Mouse (Mus musculus): ENCODE measurements around the gene Rara. TPM values are rescaled to one million over a fixed set of nuclear protein-coding genes. Genes with fewer than 3 reads are reported as not detected.
"Not testable (repeated sequence)": the region's sequence is repeated elsewhere in the genome, so short reads cannot be mapped to it uniquely, and the experiment has no call there.

Rara gene
- polyA plus RNA-seq, 1 experiment from 2014 or later = 51.1 TPM

DNA sequence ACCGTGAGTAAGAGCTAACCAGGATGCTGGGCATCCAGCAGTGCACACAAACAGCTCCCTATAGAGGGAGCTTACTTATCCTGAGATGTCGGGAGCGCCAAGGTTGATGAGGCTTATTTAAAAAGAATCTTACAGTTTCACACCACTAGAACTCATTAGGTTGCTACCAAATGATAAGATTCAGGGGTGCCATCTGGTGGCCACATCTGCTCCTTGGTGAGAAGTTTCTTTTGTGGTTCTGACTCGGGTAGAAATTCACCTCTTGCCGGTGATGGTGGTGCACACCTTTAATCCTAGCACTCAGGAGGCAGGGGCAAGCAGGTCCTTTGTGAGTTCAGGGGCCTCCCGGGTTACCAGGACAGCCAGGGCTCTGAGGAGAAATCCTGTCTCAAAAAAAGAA, 18.0 kb upstream of the Rara start:
- Histone ChIP-seq H3K27me3 (replicated peaks) (no peaks in the 10 kb centered on the region), H3K9me3 (no peaks in the 10 kb centered on the region), H3K36me3 (peaks cover 21% of the 10 kb centered on the region), H3K9ac (no peak overlapping the region), H3K4me2 (replicated peaks) (peak overlapping the region; percentile 94; the same call in 1 of the 2 replicates), H3K4me1 (peaks cover 17% of the 10 kb centered on the region), H3K27ac (no peak overlapping the region), H3K4me3 (no peak overlapping the region)
- 70% methylated on average over 6 of the region's 6 CpGs for WGBS
- ATAC-seq (ENCODE audit: low FRiP score, low read depth) = no peak

GRCm38 (mm10) chr11:98910415-98910814, 17.2 kb upstream of the Rara start:
- 95% methylated on average over 11 of the region's 11 CpGs for WGBS
- Histone ChIP-seq H3K27ac (no peak overlapping the region), H3K4me1 (peaks cover 17% of the 10 kb centered on the region), H3K4me3 (no peak overlapping the region), H3K9ac (no peak overlapping the region), H3K27me3 (replicated peaks) (no peaks in the 10 kb centered on the region), H3K36me3 (peaks cover 25% of the 10 kb centered on the region), H3K4me2 (replicated peaks) (no peak overlapping the region), H3K9me3 (no peaks in the 10 kb centered on the region)
- ATAC-seq (ENCODE audit: low FRiP score, low read depth) = no peak

- no peak for ATAC-seq (ENCODE audit: low FRiP score, low read depth)
- WGBS = 91% methylated on average over 5 of the region's 5 CpGs
- Histone ChIP-seq H3K9me3 (no peaks in the 10 kb centered on the region), H3K4me3 (no peak overlapping the region), H3K27ac (no peak overlapping the region), H3K4me1 (peaks cover 17% of the 10 kb centered on the region), H3K9ac (no peak overlapping the region), H3K27me3 (replicated peaks) (no peaks in the 10 kb centered on the region), H3K4me2 (replicated peaks) (no peak overlapping the region), H3K36me3 (peaks cover 28% of the 10 kb centered on the region)
Observed at GRCm38 (mm10) chr11:98911498-98911897, 16.1 kb upstream of the Rara start.

- WGBS = 79% methylated on average over 11 of the region's 11 CpGs
- Histone ChIP-seq H3K9me3 (no peaks in the 10 kb centered on the region), H3K4me2 (replicated peaks) (no peak overlapping the region), H3K4me1 (0 out of 2 replicates have a peak, but pooled peaks cover 4% of the 10 kb centered on the region), H3K36me3 (peaks cover 40% of the 10 kb centered on the region), H3K27me3 (replicated peaks) (no peaks in the 10 kb centered on the region), H3K9ac (no peak overlapping the region), H3K4me3 (no peak overlapping the region), H3K27ac (no peak overlapping the region)
- ATAC-seq (ENCODE audit: low FRiP score, low read depth) = no peak
Observed at GRCm38 (mm10) chr11:98914196-98914595, 13.4 kb upstream of the Rara start.

GRCm38 (mm10) chr11:98916376-98916775, 11.2 kb upstream of the Rara start:
- 94% methylated on average over 3 of the region's 3 CpGs for WGBS
- H3K9me3 ChIP-seq; H3K27me3 ChIP-seq (replicated peaks); H3K4me2 ChIP-seq (replicated peaks); H3K4me3 ChIP-seq; H3K9ac ChIP-seq; H3K27ac ChIP-seq; H3K4me1 ChIP-seq; ATAC-seq (ENCODE audit: low FRiP score, low read depth): not testable (repeated sequence)
- peaks cover 32% of the 10 kb centered on the region for H3K36me3 ChIP-seq

DNA sequence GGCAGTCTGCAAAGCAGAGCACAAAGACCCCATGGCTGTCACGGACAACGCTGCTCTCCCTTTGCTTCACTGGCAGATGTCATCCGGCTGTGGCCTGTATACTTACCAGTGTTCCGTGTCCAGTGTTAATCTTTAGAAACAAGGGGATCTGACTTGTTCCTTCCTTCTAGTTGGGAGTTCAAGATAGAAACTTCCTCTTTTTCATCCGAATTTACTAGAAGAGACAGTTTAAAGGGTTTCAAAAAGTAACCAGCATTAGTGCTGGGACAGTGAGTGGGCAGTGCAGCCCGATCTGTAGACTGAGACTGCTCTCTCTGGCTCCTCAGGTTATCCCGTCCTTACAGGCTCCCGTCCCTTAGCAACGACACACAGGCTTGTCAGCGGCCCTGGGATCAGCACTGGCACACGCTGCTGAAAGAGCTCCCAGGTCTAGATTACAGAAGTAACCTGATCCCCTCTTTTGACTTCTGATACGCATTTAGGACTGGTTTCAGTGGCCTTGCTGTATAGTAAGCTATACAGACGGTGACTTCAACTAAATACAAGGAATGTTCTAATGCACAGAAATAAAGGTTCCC, 10.1 kb upstream of the Rara start:
- H3K4me1 ChIP-seq = peaks cover 7% of the 10 kb centered on the region
- no peak overlapping the region for H3K27ac ChIP-seq
- WGBS = 75% methylated on average over 13 of the region's 13 CpGs
- peaks cover 25% of the 10 kb centered on the region for H3K36me3 ChIP-seq
- H3K4me2 ChIP-seq (replicated peaks) = no peak overlapping the region
- no peak overlapping the region for H3K4me3 ChIP-seq
- H3K9ac ChIP-seq = no peak overlapping the region
- no peaks in the 10 kb centered on the region for H3K27me3 ChIP-seq (replicated peaks)
- H3K9me3 ChIP-seq = no peaks in the 10 kb centered on the region
- ATAC-seq (ENCODE audit: low FRiP score, low read depth) = no peak

DNA sequence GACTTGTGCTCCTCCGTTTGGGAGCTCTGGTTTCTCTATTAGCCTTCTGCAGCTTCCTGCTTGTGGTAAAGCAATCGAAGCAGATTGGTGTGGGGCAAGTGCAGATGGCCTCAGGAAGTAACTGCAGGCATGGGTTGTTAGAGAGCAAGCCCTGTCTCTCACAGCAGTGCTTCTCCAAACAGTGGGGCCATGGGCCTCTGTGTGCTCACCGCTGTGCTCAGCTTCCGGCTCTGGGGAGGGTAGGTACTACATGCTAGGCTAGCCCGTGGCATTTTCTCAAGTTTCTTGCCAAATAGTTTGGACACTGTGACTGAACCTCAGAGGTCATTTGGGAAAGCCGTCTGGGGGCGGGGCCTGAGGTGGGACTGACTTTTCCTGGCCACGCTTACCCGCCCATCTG, 9.4 kb upstream of the Rara start:
- H3K4me3 ChIP-seq = no peak overlapping the region
- peaks cover 25% of the 10 kb centered on the region for H3K36me3 ChIP-seq
- H3K9me3 ChIP-seq = no peaks in the 10 kb centered on the region
- peaks cover 14% of the 10 kb centered on the region for H3K4me1 ChIP-seq
- no peak overlapping the region for H3K27ac ChIP-seq
- no peak for ATAC-seq (ENCODE audit: low FRiP score, low read depth)
- whole genome bisulfite sequencing = 75% methylated on average over 9 of the region's 9 CpGs
- H3K9ac ChIP-seq = no peak overlapping the region
- H3K27me3 ChIP-seq (replicated peaks) = no peaks in the 10 kb centered on the region
- no peak overlapping the region for H3K4me2 ChIP-seq (replicated peaks)

DNA sequence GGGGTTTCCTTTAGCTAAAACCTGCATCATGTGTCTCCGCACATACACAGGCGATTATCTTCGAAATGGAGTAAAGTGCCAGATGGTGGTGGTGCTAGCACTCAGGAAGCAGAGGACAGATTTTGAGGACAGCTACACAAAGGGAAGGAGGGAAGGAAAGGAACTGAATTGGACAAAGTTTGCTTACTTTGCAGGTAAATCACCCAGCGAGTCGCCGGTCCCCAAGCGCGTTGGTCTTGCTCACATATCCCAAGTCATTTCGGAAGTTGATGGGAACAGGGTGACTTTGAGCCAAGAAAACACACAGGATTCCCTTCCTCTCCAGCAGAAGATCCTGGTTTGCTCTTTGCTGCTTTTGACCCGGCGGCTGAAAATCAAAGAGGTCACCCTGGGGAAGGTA, 8.6 kb upstream of the Rara start:
- H3K9me3 ChIP-seq = no peaks in the 10 kb centered on the region
- H3K27ac ChIP-seq = no peak overlapping the region
- H3K27me3 ChIP-seq (replicated peaks) = no peaks in the 10 kb centered on the region
- WGBS = 93% methylated on average over 11 of the region's 11 CpGs
- H3K4me1 ChIP-seq = peaks cover 22% of the 10 kb centered on the region
- H3K4me2 ChIP-seq (replicated peaks) = no peak overlapping the region
- peaks cover 25% of the 10 kb centered on the region for H3K36me3 ChIP-seq
- H3K9ac ChIP-seq = no peak overlapping the region
- no peak overlapping the region for H3K4me3 ChIP-seq
- ATAC-seq (ENCODE audit: low FRiP score, low read depth) = no peak

DNA sequence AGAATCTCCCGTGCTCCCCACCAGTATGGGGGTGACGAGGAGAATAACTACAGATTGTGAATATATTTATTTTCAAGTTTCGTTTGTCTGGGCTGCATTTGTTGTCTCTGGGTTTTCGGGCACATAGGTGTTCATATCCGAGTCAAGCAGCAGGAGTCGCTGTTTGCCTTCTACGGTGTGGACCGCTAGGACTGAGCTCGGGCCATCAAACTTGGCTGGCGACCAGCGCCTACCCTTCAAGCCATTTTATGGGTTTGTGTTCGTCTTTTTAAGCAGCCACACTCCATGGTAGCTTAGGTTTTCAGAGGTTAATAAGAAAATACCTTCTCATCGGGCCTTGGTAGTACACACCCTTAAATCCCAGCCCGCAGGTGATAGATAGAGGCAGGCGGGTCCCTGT, 5.8 kb upstream of the Rara start:
- 0 out of 2 replicates have a peak overlapping the region, but pooled peaks have one; percentile 5 for H3K4me2 ChIP-seq (replicated peaks)
- not testable (repeated sequence) for H3K27ac ChIP-seq; H3K9ac ChIP-seq; ATAC-seq (ENCODE audit: low FRiP score, low read depth); H3K4me3 ChIP-seq; H3K9me3 ChIP-seq; H3K27me3 ChIP-seq (replicated peaks)
- peaks cover 48% of the 10 kb centered on the region for H3K4me1 ChIP-seq
- peaks cover 16% of the 10 kb centered on the region; the same call in 1 of the 2 replicates for H3K36me3 ChIP-seq
- 52% methylated on average over 15 of the region's 15 CpGs for WGBS

DNA sequence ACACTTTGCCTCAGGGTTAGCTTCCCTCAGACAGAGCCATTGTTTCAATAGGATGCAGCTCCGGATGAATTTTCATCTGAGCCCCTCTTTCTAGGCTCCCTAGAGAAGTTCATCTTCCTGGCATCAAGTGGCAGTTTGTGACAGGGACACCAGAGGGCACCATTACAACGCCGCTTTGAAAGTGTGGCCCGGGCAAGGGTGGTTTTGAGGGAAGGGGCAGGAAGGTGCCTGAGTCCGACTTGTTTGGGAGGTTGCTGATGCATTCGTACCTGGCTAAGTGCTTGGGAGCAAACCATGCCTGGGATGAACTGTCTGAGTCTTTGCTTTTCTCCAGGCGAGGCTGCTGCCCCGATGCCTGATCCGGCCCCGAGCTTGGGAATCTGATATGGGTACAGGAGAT, 5.3 kb upstream of the Rara start:
- H3K9ac ChIP-seq = not testable (repeated sequence)

GRCm38 (mm10) chr11:98922851-98923711, 4.5 kb upstream of the Rara start:
- H3K4me1 ChIP-seq = peaks cover 58% of the 10 kb centered on the region
- H3K27me3 ChIP-seq (replicated peaks); ATAC-seq (ENCODE audit: low FRiP score, low read depth); H3K9me3 ChIP-seq; H3K36me3 ChIP-seq; H3K27ac ChIP-seq; H3K4me3 ChIP-seq; H3K9ac ChIP-seq: not testable (repeated sequence)
- 45% methylated on average over 16 of the region's 16 CpGs for WGBS
- peak overlapping the region; percentile 0; the same call in 1 of the 2 replicates for H3K4me2 ChIP-seq (replicated peaks)

More for the DNA sequence above, 5.3 kb upstream of the Rara start:
- peak overlapping the region; percentile 5; the same call in 1 of the 2 replicates for H3K4me2 ChIP-seq (replicated peaks)
- peaks cover 16% of the 10 kb centered on the region; the same call in 1 of the 2 replicates for H3K36me3 ChIP-seq
- not testable (repeated sequence) for H3K4me3 ChIP-seq; H3K27me3 ChIP-seq (replicated peaks); H3K9me3 ChIP-seq; H3K27ac ChIP-seq
- ATAC-seq (ENCODE audit: low FRiP score, low read depth) = peak; percentile 14; the same call in 1 of the 2 replicates
- 53% methylated on average over 10 of the region's 10 CpGs for WGBS
- H3K4me1 ChIP-seq = peaks cover 50% of the 10 kb centered on the region

DNA sequence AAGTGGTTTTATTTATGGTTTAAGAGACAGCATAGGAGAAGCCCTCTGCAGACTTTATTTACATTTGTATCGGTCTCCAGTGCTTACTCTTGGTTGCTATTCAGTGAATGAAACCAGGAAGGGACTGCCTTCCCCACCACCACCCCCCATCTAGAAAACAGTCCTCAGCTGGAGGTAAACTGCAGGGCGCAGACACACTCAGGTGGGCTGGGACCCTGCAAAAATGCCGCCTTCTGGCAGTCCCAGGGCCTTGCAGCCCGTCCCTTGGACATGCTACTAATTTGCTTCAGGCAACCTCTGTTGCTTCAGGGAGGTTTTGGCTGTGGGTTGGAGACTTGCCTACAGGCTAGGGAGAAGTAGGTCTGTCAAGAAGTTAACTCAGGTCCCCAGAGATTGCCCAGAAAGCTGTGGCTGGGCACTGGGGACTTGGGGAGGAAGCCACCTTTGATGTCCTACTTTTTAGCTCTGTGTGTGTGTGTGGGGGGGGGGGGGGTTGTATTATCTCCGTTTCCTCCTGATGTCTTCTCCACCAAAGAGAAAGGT, 2.9 kb upstream of the Rara start:
- ATAC-seq (ENCODE audit: low FRiP score, low read depth) = no peak
- Histone ChIP-seq H3K36me3 (no peaks in the 10 kb centered on the region; the same call in 1 of the 2 replicates), H3K27ac (peak overlapping the region; percentile 27; the same call in 1 of the 2 replicates), H3K4me3 (no peak overlapping the region), H3K9ac (no peak overlapping the region), H3K4me2 (replicated peaks) (peak overlapping the region; percentile 17; the same call in 1 of the 2 replicates), H3K9me3 (no peaks in the 10 kb centered on the region), H3K27me3 (replicated peaks) (no peaks in the 10 kb centered on the region), H3K4me1 (peaks cover 74% of the 10 kb centered on the region)
- 30% methylated on average over 5 of the region's 5 CpGs for WGBS
